Mouse (Mus musculus): ENCODE results near the gene Slc27a5.

Slc27a5 gene

DNA sequence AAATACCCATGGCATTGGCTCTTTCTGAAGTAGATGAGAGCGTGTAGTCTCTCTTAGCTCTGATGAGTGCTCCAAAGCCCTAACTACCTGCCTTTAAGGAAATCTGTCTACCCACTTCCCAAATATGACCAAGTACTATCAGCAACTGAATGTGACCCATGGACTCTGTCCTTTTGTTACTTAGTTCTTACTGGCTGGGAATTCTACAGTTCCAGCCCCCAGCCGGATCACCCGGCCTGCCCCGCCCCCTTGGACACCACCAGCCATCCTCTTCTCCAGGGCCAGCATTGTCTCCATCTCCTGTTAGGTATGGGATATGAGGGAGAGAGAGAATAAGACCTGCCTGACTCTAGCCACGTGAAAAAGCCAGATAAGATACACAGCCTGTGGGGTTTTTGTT is at the start of gene Slc27a5:
Gene Slc27a5 (minus strand): TSS at position 140 of the 400 bp plus-strand sequence.
- DNase-seq (ENCODE audit: low spot score) = no peak

DNA sequence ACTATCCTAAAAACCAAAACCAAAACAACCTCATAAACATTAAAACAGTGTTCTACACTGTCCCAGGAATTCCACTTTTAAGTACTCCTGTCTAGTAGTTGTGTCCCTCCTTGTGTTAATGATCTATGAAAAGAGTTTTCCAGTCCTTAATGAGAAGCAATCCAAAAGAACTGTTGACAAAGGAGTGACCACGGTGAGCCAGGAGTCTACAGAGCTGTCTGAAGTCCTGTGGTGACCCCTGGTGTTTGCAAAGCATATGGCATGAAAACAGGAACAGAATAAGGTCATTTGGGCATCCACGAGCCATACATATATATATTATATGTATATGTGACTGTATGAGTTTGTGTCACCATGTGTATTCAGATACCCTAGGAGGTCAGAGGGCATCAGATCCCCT is 48.1 kb upstream of the Slc27a5 start:
- DNase-seq (ENCODE audit: low spot score) = peak; percentile 70

DNA sequence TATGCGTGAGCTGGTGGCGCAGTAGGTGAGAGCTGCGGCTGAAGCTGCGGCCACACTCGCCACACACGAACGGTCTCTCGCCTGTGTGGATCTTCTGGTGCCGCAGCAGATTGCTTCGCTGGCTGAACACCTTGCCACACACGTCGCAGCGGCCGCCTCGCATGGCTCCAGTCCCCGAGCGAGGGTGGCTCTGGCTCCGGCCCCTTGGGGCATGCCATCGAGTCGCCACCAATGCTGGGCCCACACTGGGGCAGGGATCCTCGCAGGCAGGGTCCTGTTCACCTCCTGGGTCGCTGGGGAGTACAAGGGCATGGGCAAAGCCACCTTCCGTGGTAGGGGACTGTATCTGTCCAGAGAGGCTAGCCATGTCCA is 46.2 kb upstream of the Slc27a5 start:
- DNase-seq (ENCODE audit: low spot score) = no peak

DNA sequence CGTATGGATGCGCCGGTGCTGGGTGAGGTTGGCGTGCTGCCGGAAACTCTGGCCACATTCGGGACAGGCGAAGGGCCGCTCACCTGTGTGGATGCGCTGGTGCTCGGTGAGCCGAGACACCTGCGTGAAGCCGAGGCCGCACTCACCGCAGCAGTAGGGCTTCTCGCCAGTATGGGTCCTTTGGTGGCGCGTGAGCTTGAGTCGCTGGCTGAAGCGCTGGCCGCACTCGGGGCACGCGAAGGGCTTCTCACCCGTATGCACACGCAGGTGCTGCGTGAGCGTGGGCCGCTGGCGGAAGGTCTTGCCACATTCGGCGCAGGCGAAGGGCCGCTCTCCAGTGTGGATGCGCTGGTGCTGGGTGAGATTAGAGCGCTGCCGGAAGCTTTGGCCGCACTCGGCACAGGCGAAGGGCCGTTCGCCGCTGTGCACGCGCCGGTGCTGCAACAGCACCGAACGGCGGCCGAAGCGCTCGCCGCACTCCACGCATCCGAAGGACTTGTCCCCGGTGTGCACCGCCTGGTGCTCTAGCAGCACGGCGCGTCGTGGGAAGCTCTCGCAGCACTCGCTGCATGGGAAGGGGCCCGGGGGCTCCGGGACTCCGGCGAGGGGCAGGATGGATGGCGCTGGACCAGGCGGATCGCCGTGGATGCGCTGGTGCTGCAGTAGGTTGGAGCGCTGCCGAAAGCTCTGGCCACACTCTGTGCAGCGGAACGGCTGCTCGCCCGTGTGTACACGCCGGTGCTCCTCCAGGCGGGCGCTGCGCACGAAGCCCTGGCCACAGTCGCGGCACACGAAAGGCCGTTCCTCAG is 45.7 kb upstream of the Slc27a5 start:
- DNase-seq (ENCODE audit: low spot score) = no peak

DNA sequence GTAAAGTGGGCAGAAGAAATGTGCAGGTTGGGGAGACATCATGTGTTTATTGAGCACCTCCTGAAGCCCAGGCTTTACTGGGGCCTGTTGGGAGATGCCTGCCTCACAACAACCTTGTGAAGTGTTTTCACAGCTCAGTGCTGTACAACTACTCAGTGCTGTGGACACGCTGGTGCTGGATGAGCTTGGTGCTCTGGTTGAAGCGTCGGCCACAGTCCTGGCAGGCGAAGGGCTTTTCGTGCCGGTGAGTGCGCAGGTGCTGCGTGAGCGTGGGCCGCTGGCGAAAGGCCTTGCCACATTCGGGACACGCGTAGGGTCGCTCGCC is 45.1 kb upstream of the Slc27a5 start:
- DNase-seq (ENCODE audit: low spot score) = no peak

DNA sequence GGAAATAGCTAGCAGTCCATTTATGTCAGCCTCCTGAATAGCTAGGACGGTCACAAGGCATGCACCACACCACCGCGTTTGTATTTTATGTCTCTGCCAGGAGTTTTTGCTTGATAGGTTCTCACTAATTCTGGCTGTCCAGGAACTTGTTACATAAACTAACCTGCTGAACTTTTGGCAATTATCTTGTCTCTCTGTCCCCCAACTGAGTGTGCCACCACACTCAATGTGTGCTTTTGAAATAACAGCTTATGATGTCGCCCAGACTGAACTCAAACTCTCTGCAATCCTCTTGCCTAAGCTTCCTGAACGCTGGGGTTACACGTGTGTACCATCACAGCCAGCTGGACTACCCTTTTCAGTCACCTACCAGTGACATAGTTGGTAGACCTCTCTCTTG is 44.5 kb upstream of the Slc27a5 start:
- DNase-seq (ENCODE audit: low spot score) = no peak

DNA sequence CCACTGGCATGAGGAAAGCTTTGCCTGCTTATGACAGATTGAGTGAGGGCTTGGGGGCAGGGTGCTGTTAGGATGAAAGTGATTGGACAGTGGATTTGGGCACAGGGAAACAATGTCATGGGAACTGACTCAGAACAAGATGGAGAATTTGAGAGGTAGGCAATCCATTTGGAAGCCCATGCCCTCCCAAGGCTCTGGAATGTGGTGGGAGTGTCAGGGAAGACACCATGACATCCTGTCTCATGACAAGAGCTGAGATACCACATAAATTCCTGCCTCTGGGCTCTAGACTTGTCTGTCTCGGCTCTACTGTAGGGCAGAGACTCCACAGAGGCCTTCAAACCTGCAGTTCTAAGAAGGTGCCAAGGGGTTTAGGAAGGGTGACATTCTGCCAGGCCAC is 43.3 kb upstream of the Slc27a5 start:
- no peak for DNase-seq (ENCODE audit: low spot score)

DNA sequence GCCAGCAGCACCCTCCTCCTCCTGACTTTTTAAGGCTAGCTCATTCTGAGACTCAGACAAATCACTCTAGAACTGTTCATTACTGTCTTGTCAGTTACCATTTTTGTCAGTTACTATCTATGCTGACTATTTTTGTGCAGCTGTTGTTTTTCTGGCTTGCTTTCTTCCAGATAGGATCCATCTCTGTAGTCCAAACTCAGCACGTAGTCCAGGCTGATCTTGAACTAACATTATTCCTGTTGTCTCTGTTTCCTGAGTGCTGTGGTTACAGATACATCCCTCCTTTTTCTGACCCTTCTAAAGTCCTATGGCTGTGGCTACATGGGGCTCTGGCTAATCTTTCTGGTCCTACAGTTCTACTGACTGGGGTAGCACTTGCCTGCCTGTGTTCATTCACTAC is 41.2 kb upstream of the Slc27a5 start:
- no peak for DNase-seq (ENCODE audit: low spot score)

DNA sequence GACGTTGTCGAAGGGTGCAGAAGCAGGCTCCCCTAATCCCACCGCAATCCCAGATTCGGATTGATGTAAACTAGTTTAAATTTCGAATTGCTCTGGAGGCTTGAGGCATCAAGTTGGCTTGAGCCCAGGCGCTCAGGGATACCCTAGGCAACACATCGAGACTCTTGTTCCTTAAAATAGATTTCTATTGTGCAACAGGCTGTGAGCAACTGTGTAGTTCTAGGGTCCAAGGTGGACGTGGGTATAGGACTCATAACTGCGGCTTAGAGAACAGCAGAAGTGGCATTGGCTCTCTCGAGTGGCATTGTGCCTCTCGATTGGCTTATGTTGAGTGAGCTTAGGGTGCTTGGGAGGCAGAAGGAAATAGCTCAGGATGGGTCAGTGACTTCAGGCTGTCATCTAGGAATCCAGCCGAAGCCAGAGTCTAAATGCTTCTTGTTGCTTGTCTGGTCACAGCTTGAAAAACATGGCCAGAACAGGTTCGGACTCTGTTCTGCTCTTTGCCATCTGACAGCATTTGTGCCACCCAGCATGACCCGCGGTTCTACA is 40.7 kb upstream of the Slc27a5 start:
- no peak for DNase-seq (ENCODE audit: low spot score)

DNA sequence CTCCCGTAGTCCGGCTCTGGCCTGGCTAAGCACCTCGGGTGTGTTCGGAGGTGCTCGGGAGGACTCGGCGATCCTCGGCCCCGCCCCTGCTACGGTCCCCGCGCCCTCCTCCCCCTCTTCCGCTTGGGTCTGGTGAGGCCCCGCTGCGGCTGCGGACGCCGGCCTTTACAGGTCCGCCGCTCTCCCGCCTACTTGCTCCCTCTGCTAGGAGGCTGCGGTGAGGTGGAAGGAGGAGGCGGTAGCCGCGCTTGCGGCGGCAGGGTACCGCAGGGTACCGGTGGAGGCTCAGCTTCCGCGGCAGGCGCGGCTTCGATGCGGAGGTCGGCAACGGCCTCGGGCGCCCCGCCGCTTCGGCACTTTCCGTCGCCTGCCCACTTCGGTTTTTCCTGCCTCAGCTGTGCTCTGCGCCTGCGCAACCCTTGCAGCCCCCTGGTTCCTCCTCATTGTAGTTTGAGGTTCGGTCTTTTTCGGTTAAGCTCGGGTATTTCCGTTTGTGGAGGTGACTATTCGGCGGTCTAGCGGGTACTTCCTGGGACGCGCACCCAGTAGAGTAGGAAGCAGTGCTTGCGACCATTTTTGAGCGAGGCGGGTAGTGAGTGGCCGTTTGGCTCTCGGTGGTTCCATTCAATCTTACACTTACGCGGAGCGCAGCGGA is 40.0 kb upstream of the Slc27a5 start, which contains the start of gene Ube2m:
Gene Ube2m (minus strand): TSS at position 375 of the 655 bp plus-strand sequence.
- peak; percentile 99 for DNase-seq (ENCODE audit: low spot score)

DNA sequence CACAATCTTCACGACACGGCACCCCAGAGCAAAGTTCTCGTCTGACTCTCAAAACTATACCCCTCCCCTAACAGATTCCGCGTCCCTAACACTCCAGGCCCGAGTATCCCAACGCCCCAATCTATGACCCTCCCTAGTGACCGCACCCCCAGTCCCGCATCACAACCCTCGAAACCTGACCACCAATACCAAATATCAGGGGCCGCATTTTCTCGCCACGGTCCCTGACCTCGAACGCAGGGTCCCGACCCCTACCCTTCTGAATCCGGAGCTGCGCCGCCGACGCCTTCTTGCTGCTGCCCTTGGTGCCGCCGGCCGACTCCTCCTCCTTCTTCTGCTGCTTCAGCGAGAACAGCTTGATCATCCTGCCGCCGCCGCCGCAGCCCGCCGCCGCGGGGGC is 39.4 kb upstream of the Slc27a5 start:
- DNase-seq (ENCODE audit: low spot score) = no peak

DNA sequence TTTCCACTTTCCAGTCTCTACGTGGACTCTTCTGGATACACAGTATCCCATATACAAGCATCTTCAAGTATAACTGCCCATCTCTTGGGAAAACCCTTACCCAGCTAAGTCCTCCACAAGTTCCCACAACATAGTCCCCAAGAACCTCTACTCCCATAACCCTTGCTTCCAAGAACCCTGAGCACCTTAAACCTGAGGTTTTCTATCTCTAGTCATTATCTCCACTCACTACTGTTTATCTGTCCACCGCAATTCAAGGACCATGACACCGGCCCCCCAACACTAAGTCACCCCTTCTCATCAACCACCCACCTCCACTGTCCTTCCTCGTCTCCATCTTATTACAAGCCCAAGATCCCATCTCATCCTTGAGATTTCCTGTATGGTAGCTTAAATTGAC is 38.8 kb upstream of the Slc27a5 start:
- no peak for DNase-seq (ENCODE audit: low spot score)

DNA sequence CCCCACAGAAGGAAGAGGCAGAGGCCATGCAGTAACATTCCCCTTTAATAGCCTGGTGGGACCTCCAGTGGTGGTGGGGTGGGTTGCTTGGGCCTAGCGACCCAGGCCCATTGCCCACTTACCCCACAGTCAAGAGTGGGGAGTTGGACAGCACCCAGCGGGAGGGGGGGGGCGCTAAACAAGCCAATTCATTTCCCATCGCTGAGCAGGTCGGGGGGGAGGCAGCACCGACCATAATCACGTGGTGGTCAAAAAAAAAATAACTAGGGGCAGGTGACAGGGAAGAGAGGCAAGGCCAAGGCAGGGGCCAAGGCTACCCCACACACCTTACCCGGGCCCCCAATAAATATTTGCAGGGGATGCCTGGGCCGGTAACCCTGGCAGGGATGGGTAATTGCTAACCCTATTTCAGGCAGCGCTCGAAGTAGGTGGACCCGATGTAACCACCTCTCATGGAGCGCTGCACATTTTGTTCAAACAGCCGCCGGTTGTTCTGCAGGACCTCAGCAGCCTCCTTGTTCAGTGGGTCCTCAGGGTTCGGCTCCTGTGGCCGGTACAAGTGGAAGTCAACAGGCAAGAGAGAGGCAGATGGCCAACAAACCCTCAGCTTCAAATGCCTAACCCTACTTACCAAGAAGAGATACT is 37.3 kb upstream of the Slc27a5 start:
- no peak for DNase-seq (ENCODE audit: low spot score)

DNA sequence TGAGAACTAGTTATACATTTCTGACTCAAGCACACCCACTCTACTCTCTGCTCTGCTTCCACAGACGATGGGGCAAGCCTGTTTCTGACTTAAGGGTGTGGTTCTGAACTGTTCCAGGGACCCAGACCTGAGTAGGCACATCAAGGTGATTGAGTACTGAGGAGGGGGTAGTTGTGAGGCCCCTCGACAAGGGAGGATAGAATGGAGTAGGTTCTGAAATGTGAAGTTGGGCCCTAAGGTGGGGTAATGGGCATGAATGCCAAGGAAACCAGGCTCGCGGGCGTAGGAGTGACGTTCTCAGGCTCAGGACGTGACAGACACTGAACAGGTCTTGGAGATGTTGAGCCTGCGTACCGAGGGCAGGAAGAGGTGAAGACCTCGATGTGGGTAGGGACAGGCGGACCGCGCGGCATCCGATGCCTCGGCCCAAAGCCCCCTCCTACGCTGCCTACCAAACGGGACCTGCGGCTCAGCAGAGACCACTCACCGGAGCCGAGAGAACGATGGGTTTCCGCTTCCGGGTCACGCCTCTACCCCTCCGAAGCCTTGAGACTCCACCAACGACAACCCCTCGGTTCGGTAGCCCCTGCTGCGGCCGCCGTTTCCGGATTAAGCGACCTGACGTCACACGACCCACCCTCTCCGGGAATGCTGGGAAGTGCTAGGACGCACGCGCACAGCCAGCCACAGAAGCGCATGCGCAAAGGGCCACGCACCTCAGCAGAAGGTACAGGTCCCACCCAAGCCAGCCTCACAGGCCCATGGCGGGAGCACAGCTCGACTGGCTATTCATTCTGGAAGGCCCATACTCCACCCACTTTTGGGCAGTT is 36.4 kb upstream of the Slc27a5 start, which contains the start of gene Chmp2a:
Gene Chmp2a (minus strand): TSS at position 660 of the 830 bp plus-strand sequence.
- DNase-seq (ENCODE audit: low spot score) = peak; percentile 96

DNA sequence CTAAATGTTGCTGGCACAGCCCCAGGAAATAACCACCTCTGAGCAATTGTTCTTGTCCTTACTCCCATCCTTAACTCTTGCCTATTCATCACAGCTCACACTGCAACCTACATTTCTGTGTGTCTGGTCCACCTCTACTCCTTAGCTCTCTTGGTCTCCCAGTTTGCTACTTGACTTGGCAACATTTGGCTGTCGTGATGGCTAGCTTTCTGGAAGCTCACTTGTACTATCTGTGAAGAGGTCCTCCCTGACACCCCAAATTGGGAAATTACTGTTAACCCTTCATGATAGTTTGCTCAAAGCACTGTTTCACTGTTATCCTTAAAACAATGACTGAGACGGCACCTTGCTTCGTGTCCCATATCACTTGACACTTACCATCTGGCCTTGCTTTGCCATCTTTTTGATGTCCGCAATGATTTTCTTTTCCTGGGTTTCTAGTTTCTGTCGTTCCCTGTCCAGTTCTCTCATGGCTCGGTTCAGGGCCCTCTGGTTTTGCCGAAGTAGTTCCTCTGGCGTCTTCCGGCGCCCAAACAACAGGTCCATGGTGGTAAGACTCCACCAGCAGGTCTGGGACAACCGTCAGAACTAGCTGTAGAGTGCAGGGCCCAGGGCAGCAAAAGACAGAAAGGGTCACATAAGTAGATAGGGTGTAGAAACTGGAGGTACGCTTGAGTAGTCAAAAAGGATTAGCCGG is 35.6 kb upstream of the Slc27a5 start:
- no peak for DNase-seq (ENCODE audit: low spot score)

DNA sequence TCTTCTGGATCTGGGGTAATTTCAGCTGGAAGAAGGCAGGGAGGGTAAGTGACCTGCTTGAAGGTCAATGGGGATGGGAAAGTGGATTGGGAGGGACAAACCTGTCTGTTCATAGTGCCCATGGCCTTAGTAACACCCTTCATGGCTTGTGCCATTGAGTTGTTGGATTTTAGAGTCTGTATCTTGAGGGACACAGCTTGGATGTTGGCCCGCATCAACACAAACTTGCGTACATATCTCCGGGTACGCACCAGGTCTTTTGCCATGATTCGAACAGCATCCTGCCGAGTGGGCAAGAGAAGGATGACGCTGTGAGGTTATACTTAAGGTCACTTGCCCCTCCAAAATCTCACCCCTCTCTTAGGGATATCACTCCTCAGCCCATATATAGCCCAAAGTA is 34.5 kb upstream of the Slc27a5 start:
- DNase-seq (ENCODE audit: low spot score) = no peak

DNA sequence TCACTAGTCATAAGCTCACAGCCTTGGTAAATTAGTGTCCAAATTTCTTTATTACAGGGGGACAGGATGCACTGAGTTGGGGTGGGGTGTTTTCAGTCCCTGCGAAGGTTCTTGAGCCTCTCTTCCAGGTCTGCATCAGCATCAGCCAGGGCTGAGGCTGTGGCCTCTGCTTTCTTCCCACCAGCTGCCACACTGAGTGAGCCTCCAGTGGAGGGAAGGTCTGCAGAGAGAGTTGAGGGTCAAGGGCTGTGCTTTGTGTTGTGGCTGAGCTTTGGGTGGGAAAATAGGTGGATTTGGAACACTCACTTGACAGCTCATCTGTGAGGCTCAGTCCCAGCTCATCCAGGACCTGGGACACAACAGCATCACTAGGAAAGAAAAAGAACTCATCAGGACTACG is 34.0 kb upstream of the Slc27a5 start:
- DNase-seq (ENCODE audit: low spot score) = no peak

DNA sequence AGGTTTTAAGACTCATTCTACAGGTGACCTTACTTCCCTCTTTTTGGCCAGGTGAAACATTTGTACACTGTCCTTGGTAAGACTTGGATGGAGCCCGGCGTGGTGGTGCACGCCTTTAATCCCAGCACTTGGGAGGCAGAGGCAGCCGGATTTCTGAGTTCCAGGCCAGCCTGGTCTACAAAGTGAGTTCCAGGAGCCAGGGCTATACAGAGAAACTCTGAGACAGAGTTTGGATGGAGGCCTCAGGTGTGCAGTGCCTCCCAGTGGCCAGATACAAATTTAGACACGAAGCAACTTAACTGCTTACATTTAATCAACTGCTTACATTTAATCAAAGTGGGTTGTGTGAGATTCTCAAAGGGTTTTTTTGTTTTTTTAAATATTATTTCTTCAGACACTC is 33.1 kb upstream of the Slc27a5 start:
- peak; percentile 18 for DNase-seq (ENCODE audit: low spot score)

DNA sequence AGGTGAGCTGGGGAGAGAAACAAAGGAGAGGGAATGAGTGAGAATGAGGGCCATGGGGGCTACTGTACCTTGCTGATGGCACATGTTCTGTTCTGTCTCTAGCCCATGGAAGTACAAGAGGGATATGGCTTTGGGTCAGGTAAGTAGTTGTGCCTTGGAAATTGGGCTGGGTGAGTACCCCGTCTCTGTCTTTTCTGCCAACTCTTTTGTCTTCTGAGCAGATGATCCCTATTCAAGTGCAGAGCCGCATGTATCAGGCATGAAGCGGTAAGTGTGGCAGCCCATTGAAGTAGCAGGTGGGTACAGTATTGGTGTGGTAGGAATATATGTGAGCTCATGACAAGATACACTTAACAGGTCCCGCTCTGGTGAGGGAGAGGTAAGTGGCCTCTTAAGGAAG is 31.0 kb upstream of the Slc27a5 start:
- no peak for DNase-seq (ENCODE audit: low spot score)

DNA sequence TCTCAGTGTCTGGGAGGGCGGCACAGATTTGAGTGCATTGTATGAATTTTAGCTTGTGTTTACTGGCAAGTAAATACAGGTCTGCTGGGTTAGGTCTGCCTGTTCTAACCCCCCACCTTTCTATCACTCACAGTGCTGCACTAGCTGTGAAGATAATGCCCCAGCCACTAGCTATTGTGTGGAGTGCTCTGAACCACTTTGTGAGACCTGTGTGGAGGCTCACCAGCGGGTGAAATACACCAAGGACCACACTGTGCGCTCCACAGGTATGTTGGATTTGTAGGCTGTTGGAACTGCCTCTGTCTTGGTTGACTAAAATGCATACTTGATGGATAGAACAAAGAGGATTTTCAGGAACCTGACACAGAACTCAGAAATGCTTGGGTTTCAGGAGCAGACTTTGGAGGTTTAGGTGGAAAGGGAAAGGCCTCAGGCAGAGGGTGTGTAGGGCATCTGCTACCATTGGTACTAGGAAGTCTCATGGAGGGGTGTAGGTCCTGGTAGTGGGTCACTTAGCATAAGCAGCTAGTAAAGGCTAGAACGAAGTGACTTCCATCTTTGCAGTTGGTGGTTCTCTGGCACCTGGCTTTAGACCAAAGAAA is 27.6 kb upstream of the Slc27a5 start:
- DNase-seq (ENCODE audit: low spot score) = no peak

DNA sequence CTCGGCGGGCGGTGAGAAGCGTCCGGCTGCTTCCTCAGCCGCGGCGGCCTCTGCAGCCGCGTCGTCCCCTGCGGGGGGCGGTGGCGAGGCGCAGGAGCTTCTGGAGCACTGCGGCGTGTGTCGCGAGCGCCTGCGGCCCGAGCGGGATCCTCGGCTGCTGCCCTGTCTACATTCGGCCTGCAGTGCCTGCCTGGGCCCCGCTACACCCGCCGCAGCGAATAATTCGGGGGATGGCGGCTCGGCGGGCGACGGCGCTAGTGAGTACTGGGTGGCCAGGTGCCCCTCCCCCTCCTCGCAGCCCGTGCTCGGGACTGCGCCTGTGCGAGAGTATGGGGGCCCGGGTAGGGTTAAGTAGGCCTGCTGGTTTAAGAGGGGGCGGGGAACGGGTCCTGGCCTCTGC is 26.8 kb upstream of the Slc27a5 start:
- DNase-seq (ENCODE audit: low spot score) = peak; percentile 45

All from T-cell, adult 2 months (primary cell).